Mouse (Mus musculus) cerebellum, adult 2 months (tissue): ENCODE data around the gene Meaf6.

Experiments used
- CTCF ChIP-seq: fragments of 200-500 bp; IDR thresholded peaks from 2 replicates; pipeline ENCODE4 v1.5.1; 2011; ENCODE audit warnings: low read depth, mild to moderate bottlenecking, control low read depth, low read length, moderate library complexity, borderline replicate concordance; ENCODE audit not compliant: insufficient read depth
- POLR2A ChIP-seq: fragments of 200-500 bp; IDR thresholded peaks from 2 replicates; pipeline ENCODE4 v1.6.1; 2011; ENCODE audit warnings: low read length, control low read depth, borderline replicate concordance; ENCODE audit not compliant: insufficient read depth

DNA sequence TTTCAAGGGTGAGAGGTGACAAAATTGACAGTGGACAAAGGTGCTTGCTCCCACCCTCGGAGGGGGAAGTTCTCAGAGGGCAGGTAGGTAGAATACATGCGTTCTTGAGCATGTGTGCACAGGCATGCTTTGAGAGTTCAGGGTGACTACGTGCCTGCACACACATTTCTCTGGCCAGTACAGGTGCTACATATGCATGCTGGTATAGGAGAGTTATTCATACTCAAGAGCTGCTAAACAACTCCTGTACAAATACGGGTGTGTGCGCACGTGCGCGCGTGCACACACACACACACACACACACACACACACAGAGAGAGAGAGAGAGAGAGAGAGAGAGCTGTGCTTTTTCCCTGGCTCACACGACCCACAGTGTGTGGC lies 76.0 kb downstream of the Meaf6 start:
- TF ChIP-seq POLR2A (no peak), CTCF (no peak)
